Mouse (Mus musculus) hindbrain, embryonic 10.5 days (tissue): Measurements from ENCODE around the gene Limch1. TPM values are rescaled to one million over a fixed set of nuclear protein-coding genes. Genes with fewer than 3 reads are reported as not detected.

Experiments
- DNase-seq: peaks from one replicate; pipeline ENCODE4 v3.0.0-alpha.2; 2017; ENCODE audit warnings: low spot score
- H3K27ac ChIP-seq: fragments of 300-500 bp; sonication (generic); 2 replicates; pipeline ENCODE4 v1.5.1; 2016; ENCODE audit warnings: mild to moderate bottlenecking, moderate library complexity
- H3K27me3 ChIP-seq: fragments of 300-500 bp; sonication (generic); 2 replicates; pipeline ENCODE4 v1.6.1; 2016; ENCODE audit warnings: mild to moderate bottlenecking; ENCODE audit not compliant: poor library complexity, insufficient read depth, severe bottlenecking
- H3K36me3 ChIP-seq: fragments of 300-500 bp; sonication (generic); 2 replicates; pipeline ENCODE4 v1.6.1; 2016; ENCODE audit warnings: mild to moderate bottlenecking, moderate library complexity
- H3K4me1 ChIP-seq: fragments of 300-500 bp; sonication (generic); replicated peaks from 2 replicates; pipeline ENCODE4 v1.6.1; 2016; ENCODE audit warnings: mild to moderate bottlenecking
- H3K4me3 ChIP-seq: fragments of 300-500 bp; sonication (generic); 2 replicates; pipeline ENCODE4 v1.5.1; 2016; ENCODE audit warnings: mild to moderate bottlenecking, moderate library complexity
- H3K9me3 ChIP-seq: fragments of 300-500 bp; sonication (generic); 2 replicates; pipeline ENCODE4 v1.6.1; 2016; ENCODE audit warnings: mild to moderate bottlenecking, moderate library complexity
- WGBS: fragments of 180-500 bp; shearing (Covaris S2); methylation state at CpG from one replicate; pipeline ENCODE4 v1.1.7; 2016; 5-methylcytosine and 5-hydroxymethylcytosine counted together
- polyA plus RNA-seq: library from polyadenylated mRNA; unstranded; fragments of >200 nt; fragmentation: Nextera tagmentation; extraction: Ambion mirVana; gene quantifications from 2 replicates; pipeline ENCODE4 v1.2.1, GENCODE M21; 2016

Gene Limch1
- polyA plus RNA-seq, 1 experiment from 2014 or later: 49.2 TPM

- H3K27me3 ChIP-seq: peaks cover 78% of the 10 kb centered on the region
- H3K9me3 ChIP-seq: no peaks in the 10 kb centered on the region
- no peak overlapping the region for H3K4me3 ChIP-seq
- no peak overlapping the region for H3K27ac ChIP-seq
- 85% methylated on average over 2 of the region's 2 CpGs for WGBS
- H3K36me3 ChIP-seq: no peaks in the 10 kb centered on the region
- H3K4me1 ChIP-seq: peaks cover 28% of the 10 kb centered on the region
- no peak for DNase-seq
Observed at GRCm38 (mm10) chr5:67106261-67106660, 360.6 kb downstream of the Limch1 start.

Other genes with a start within 250 kb of the Limch1 start
- 28.2 and 44.4 TPM in 2 replicates for gene Apbb2, start 127.0 kb upstream of the Limch1 start, polyA plus RNA-seq
- 287 and 400 TPM in 2 replicates for gene Uchl1, start 69.7 kb upstream of the Limch1 start, polyA plus RNA-seq